Mouse (Mus musculus) frontal cortex, postnatal 10 days (tissue): ENCODE data around the gene Tor2a.

Experiments used
- DNase-seq, 2 experiments: peaks; one replicate each; pipeline ENCODE4 v3.0.0; 2022; ENCODE audit warnings: low spot score in 2 of 2, mixed read lengths in 1 of 2

The Tor2a gene

DNA sequence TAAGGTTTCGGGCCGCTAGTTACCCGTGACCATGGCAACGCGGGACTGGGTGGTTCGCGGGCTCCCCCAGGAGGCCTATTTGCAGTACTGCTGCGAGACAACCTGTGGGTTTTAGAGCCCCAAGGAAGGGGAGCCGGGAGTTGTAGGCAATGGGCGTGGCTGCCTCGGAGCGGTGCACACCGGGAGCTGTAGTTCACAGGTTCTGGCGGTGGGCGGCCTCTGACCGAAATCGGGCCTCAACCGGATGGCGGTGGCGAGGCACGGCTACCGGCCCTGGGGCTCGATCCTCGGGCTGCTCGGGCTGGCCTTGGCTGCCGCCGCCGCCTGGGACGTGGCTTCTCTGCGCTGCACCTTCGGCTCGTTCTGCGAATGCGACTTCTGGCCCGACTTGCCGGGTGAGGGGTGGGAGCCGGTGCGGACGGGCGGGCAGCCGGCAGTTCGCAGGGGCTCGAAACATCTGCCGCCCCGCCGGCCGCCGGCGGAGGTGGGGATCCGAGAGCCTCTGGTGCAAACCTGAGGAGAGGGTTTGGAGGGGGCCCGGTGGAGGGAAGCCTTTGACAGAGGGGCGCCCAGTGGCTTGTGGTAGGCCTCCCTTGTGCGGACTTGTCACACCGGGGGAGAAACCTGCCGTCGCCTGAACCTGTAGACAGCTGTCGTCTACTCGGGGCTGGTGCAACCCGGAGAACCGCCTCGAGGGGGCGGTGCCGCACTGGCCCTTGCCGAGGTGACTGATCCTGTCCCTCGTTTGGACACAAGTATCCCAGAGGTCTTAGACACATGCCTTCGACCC lies at the start of gene Tor2a:
Tor2a (plus strand) TSS at position 179 of the 790 bp plus-strand sequence.
- peak; percentile 94 to 96 for DNase-seq

DNA sequence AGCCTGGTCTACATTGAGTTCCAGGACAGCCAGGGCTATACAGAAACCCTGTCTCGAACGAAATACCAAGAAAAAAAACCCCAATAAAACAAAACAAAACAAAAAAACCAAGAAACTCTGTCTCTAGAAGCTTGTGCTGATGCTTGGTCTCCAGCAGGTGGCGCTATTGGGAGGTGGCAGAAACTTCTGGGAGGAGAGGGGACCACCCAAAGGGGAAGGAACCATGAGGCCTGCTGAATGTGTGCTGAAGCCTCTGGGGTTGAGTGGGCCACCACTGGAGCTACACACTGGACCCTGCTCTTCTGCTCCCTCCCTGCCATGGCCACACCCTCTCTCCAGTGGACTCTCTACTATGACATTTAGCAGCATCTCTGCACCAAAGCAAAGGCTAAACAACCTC lies 48.4 kb upstream of the Tor2a start:
- DNase-seq, result no peak

DNA sequence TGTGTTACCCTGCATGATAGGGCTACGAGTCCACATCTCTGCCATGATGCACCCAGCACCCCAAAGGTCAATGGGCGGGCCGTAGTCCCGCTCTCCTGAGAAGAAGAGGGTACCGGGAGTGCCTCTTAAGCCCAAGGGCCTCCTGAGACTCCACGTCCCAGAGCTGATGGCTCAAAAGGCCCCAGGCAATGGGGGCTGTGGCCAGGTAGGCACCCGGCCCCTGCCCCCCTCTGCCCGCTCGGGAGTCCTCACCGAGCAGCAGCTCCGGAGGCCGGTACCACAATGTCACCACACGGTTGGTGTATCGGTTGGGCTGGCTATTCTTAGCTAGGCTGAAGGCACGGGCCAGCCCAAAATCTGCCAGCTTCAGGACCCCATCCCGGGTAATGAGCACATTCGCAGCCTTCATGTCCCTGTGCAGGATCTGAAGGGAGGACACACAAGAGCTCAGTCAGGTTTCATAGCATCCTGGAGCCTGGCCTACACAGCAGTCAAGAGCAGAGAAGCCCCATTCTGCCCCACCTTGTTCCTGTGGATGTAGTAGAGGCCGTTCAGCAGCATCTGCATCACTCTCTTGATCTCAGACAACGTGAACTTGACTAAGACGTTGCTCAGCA lies 47.4 kb upstream of the Tor2a start:
- DNase-seq, result no peak

DNA sequence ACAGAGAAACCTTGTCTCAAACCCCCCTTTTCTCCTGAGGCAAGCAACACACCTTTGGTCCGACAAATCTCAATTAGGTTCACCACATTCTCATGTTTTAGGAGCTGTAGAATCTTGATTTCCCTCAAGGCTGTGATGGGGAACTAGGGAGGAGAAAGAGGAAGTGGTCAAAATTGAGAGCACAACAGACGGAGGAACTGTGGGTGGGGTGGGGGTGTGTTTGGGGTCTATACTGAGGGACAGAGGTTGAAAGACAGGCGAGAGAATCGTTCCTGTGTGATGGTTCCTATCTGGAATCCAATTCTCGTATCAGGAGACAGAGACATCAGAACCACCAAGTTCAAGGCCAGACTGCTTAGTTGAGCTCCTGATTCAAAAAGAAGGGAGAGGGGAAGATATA lies 46.6 kb upstream of the Tor2a start:
- DNase-seq, result no peak

DNA sequence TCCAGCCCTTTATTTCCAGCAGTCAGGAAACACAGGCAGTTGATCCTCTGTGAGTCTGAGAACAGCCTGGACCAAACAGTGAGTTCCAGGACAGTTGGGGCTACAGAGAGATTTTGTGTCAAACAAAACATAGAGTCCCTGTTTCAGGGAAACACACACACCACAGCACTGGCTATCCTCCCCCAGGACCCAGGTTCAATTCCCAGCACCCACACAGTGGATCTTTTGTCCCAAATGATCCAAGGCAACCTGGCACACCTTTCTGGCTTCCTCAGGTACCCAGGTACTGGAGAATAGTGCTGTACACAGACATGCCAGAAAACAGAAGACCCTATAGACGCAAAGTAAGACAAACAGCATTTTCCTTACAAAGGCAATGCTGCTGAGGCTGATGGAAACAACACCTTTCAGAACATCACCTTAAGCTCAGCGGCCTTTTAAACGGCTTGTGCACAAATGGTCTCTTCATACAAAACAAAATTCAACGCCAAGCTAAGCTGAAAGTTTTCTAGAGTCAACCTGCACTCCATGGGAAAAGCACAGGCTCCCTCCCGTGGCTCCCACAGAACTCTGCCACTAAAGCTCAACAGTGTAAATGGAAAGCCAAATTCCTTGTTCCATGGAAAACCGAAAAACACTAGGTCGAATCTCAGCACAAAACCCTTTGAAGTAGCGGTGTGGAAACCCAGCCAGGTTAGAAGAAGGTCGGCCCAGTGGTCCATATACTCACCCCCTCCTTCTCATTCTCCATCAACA lies 45.6 kb upstream of the Tor2a start:
- no peak for DNase-seq

DNA sequence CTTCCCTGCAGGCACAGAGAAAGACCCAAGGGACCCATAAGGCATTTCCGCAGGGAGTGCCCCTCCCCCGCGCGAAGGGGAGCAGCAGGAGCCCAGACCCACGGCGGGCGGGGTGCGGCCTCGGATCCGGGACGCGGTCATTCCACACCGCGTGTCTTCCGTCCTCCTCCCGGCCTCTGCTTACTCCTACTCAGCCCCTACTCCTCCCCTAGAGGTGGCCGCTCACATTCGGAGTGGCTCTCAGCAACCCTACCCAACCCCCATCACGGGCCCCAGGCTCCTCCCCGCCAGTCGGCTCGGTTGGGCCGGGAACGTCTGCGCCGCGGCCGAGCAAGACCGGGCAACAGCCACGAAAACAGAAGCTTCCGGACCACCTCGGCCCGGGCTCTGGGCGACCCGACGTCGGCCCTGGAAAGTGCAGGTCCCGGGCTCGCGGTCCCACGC lies 44.9 kb upstream of the Tor2a start:
- peak; percentile 64 to 66 for DNase-seq

DNA sequence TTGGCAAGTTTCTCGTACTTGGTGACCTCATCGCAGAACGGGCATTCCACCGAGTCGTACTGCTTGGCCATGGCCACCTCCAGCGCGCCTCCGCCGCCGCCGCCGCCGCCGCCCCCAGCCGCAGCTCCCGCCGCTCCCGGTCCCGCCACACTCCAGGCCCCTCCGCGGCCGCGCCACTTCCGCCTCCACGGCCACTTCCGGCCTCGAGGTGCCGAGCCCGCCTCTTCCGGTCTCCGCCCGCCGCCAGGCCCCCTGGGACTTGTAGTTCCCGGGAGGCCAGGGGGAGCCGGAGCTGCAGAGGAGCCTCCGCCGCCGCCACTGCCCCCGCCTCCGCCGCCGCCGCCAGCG lies 44.5 kb upstream of the Tor2a start:
- peak; percentile 89 to 93 for DNase-seq

DNA sequence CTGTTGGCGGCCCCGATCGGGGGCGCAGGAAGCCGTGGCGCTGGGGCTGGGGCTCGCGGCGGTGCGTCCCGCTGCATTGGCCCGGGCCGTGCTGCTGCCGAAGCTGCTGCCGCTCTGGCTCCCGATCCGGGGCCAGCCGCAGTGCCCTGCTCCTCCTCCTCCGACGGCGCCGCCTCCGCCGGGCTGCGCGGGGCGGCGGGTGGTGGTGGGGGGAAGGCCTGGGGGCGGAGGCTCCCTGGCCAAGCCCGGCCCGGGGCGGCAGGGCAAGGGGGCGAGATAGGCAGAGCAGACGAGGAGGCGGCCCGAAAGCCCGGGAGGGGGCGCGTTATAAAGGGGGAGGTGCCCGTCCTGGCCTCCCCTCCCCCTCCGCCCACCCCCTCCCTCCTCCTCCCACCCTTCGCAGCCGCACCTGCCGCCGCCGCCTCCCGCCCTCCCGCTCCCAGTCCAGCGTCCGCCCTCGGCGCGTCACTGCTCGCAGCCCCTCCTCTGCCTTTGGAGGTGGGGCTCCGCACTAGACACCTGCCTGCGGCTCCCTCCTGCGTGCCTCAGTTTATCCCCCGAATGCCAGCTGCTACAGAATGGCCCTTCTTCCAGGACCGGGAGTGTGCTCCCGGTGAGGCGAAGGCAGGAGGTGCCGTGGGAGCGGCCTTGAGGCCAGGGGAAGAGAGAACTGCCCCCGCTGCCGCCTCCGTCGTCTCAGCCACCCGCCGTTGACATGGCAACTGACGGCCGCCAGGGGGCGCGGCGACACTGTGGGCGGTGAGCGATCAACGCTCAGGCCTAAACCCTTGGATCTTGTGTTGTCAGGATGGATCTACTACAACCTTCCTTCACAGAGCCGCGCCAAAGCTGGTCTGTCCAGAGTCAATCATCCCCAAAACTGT lies 43.9 kb upstream of the Tor2a start, which contains the start of gene Cdk9:
Cdk9 (minus strand) TSS at position 143 of the 884 bp plus-strand sequence.
- DNase-seq, result peak; percentile 86 to 89

DNA sequence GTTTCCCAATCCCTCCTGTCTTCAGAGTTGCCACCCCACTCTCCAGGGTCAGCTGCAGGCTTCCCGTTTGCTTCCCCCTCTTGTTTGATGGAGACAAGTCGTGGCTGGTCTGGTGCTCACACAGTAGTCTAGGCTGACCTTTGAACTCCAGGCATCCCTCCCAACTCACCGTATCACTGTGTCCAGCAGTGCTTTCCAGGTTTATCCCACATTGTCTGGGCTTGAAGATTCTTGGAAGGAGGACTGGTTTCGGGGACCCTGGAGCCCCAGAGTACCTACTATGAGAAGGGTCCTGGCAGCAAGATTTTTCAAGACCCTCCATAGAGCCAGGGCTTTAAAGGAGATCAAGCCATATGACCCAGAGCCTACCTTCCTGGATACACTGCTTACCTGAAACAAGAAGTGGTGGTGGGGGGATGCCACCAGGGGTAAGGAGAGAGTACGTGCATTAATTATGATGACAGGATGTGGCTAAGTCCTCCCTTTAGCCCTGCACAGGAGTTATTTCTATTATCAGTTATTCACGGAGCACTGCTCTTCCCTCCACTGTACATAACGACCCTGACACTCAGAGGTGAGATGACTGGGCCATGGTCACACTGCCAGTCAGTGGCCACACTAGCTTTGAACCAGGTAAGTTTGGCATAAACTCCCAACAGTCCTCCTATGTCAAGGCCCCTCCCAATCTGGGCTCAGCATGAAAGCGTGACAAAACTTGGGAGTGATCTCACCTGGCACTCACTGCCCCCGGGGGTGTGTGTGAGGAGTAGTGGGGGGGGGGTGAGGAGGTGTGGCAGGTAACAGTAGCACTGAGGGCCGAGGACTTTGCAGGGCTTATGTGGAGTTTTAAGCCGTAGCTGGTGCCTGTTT lies 42.7 kb upstream of the Tor2a start:
- DNase-seq, result no peak

DNA sequence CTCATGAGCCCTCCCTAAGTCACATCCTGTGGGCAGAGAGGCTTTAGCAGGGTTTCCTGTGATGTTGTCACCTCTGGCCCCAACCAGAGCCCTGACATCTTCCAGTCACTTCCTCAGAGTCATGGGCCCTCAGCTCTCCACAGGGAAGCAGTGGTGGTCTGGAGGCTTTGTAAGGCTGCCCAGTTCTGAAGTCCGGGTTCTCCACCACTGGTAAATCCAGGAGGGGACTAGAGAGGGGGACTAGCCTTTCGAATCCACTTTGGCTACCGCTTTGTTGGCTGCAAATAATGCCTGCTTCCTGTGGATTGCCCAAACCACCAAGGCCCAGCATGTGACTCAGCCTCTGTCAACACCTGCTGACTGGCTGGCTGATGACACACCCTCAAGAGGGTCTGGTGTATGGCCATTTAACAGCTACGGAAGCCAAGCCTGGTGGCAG lies 42.0 kb upstream of the Tor2a start:
- DNase-seq, result no peak

DNA sequence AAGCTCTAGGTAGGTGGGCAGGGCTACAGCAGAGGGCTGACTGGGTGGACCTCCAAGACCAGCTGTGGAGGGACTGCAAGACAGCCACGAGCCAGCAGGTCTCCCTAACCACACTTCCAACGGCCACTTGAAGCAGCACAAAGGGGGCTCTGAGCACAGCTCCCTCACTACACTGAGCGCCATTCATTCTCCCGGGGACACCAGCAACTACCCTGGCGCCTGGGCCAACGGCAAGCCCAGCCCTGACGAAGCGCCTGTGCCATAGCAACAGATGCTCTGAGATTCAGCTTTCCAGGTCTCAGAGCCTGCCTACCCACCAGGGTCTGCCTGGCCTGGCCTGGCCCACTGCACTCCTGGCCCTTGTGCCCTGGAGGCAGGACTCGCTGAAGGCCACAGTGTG lies 38.3 kb upstream of the Tor2a start:
- DNase-seq, result peak in 1 of 2 experiments; percentile 50

DNA sequence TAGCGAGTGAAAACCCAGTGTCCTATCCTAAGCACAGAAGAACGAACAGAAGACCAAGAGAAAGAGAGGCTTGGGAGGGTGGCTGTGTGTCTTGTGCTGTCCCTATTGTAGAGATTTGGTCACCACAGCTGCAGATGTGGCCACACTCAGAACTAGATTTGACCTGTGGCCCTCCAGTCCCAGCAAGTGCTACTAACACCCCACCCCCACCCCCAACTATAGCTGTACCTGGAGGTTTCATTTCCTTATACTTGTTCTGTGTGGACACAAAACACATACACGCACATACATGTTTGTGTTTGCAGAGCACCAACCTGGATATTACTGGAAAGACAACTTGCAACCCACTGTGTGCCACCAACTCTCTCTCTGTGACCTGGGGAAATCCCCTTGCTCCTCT lies 37.0 kb upstream of the Tor2a start:
- DNase-seq, result no peak

DNA sequence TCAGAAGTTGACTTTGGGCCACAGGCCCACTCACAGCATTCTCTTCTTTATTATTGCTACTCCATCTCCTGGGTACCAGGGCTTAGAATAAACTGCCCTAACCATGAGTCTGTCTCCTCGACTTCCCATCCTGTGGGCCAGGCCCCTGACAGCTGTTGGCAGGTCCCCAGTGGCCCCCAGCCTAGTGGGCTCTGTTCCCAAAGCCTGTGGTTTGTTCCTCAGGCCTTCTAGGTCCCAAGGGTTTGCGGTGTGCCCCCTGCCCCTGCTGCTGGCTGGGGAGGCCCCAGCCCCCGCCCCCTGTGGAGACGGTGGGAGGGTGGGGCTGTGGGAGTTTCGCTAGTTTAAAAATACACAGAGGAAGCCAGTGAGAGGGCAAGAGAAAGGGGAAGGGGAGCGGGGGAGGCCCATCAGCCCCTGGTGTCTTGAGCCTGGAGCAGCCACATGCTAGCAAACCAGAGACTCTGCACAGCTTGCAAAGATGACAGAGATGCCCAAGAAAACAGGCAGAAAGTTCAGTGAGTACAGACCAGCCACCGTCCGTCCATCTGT lies 36.3 kb upstream of the Tor2a start, which contains the start of gene Sh2d3c:
Sh2d3c (plus strand) TSS at position 375 of the 549 bp plus-strand sequence.
- DNase-seq, result no peak

DNA sequence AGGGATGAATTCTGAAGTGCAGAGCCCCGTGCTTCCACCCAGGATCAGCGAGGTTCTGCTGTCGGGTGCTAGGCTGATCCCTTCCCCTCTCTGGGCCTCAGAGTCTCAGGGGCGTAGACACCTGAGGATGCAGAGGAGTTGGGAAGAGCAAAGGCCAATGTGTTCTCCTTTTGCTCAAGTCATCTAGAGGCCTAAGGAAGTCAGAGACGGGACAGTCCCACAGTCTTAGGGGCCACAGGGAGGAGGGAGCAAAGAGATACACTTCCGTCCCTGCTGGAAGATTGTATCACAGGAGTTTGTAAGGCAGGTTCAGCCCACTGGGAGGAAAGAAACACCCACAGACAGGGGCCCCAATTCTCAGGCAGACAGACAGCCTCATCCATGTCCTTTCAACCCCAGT lies 35.0 kb upstream of the Tor2a start:
- DNase-seq, result no peak

DNA sequence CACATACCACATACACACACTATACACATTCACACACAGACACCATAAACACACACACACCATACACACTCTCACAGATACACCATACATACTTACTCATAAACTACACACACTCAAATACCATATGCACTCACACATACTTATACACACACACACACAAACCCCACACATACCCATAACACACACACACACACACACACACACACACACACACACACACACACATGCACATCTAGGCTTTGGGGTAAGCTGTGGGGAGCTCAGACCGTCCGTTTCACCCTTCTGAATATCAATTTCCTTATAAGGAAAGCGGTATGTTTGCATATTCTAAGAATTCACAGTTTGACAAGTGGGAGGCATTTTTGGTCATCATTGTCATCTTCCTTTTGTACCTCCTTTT lies 34.5 kb upstream of the Tor2a start:
- no peak for DNase-seq

DNA sequence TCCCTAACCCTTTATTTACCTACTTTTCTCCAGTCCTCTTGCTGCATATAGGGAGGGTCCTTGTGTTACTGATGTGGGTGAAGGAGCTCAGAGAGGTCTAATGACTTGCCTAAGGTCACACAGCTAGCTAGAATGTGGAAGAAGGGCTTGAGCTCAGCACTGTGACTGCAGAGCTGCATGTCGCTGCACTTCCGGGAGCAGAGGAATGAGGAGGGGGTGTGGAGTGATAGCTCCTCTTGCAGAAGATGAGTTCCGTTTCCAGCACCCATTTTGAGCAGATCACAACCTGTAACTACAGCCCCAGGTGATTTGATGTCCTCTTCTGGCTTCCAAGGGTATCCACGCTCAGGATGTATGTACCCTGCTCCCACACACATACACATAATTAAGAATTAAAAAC lies 32.9 kb upstream of the Tor2a start:
- DNase-seq, result no peak

DNA sequence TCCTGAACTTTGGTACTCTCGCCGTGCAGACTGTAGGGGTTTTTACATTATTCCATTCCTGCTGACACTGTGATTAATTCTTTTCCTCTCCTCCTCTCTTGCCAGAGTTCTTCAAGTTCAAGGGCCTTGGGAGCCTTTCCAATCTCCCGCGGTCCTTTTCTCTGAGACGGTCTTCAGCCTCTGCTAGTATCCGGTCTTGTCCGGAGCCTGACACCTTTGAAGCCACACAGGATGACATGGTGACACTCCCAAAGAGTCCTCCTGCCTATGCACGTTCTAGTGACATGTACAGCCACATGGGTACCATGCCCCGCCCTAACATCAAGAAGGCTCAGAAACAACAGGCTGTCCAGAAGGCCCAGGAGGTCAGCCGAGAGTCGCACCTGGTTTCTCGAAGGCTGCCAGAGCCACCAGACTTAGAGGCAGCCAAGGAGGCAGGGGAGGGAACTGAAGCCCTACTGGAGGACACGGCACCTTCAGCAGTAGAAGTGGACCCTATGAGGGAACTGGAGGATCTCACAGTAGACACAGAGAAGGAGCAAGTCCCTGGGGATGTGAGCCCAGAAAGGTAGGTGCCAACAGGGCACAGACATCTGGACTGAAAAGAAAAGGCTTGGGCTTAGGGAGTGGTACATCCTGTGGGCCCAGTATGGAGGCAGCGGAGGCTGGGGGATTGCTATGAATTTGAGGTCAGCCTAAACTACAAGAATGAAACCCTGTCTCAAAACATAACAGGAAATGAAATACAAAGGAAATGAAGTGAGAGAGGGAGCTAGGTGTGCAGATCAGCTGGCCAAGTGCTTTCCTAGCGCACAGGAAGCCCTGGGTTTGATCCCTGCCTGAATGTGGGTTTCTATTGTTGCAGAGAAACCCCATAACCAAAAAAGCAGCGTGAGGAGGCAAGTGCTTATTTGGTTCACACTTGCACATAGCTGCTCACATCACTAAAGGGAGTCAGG lies 31.9 kb upstream of the Tor2a start:
- DNase-seq, result no peak

DNA sequence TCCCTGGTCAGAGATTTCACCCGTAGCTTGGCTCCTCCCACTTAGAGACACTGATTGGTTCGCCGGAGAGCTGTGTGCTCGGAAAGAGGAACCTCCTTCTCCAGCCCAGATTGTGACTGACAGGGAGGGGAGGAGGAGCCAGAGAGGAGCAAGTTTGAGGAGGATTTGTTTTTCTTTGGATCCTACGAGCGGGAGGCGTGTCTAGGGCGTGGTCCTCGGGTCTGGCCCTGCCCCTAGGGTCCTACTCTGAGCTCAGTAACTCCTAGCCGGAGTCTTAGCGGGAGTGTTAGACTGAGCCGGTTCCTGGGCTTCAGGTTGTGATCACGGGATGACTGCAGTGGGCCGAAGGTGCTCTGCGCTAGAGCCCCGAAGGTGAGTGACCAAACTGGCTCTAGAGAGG lies 29.6 kb upstream of the Tor2a start:
- peak; percentile 85 to 87 for DNase-seq

DNA sequence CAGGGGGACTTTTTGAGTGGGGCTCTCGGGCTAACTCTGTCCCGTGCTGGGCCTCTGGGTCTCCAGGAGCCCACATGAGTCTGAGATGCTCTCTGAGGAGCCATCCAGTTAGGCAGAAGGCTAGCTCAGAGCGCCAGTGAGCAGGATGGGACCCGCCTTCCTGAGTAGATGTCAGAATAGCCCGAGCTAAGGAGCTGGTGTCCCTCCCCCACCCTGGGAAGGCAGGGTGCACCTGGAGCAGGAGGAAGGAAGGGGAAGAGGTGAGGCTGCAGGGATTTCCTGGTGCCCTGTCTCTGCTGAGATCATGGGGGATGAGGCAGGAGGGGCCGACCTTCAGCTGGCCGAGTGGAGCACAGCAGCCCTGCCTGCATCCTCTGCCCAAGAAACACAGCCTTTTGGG lies 28.6 kb upstream of the Tor2a start:
- no peak for DNase-seq
